Mouse (Mus musculus): ENCODE results near the gene Mapkapk3. TPM values are rescaled to one million over a fixed set of nuclear protein-coding genes. Genes with fewer than 3 reads are reported as not detected.
A peak's percentile ranks its signal among the peaks of the same experiment; 100 is the strongest.

Gene Mapkapk3
- polyA plus RNA-seq, 1 experiment from 2014 or later = 24.2 TPM

DNA sequence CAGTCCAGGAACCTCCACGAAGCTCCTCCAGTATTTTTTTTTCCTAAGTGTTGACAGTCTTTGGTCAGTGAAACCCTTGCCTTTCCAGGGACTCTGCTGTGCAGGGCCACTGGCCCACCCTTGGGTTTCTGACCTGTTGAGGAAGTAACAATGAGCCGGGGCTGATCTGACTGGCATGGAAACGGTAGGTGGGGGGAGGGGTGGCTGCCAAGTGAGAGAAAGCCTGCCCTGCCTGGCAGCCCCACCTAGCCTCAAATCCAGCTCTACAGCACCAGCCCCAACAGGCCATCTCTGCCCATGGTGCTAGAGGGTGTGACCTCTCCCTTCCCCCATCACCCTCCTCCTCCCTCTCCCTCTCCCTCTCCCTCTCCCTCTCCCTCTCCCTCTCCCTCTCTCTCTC, 4.7 kb downstream of the Mapkapk3 start:
- no peak overlapping the region for H3K4me2 ChIP-seq
- WGBS = 26% methylated on average over 3 of the region's 3 CpGs
- H3K36me3 ChIP-seq = no peaks in the 10 kb centered on the region
- H3K27me3 ChIP-seq = no peaks in the 10 kb centered on the region
- H3K4me1 ChIP-seq = peaks cover 21% of the 10 kb centered on the region
- ATAC-seq (ENCODE audit: insufficient number of reproducible peaks, low FRiP score, low TSS enrichment, low read depth) = no peak
- no peak overlapping the region for H3K27ac ChIP-seq
- no peak overlapping the region for H3K4me3 ChIP-seq
- H3K9me3 ChIP-seq = no peaks in the 10 kb centered on the region
- H3K9ac ChIP-seq = no peak overlapping the region

- no peak overlapping the region for H3K4me3 ChIP-seq
- ATAC-seq (ENCODE audit: insufficient number of reproducible peaks, low FRiP score, low TSS enrichment, low read depth) = no peak
- H3K4me2 ChIP-seq = no peak overlapping the region
- H3K4me1 ChIP-seq = peaks cover 23% of the 10 kb centered on the region
- 68% methylated on average over 9 of the region's 9 CpGs for WGBS
- H3K9me3 ChIP-seq = no peaks in the 10 kb centered on the region
- H3K36me3 ChIP-seq = no peaks in the 10 kb centered on the region
- no peak overlapping the region for H3K9ac ChIP-seq
- no peaks in the 10 kb centered on the region for H3K27me3 ChIP-seq
- H3K27ac ChIP-seq = no peak overlapping the region
These were observed 6.7 kb downstream of the Mapkapk3 start for GRCm38 (mm10) chr9:107282951-107283350.

GRCm38 (mm10) chr9:107281241-107281987, 8.3 kb downstream of the Mapkapk3 start:
- Histone ChIP-seq H3K36me3 (no peaks in the 10 kb centered on the region), H3K27ac (no peak overlapping the region), H3K9me3 (no peaks in the 10 kb centered on the region), H3K4me2 (no peak overlapping the region), H3K4me1 (peaks cover 22% of the 10 kb centered on the region), H3K27me3 (no peaks in the 10 kb centered on the region), H3K4me3 (no peak overlapping the region), H3K9ac (no peak overlapping the region)
- WGBS = 83% methylated on average over 5 of the region's 5 CpGs
- ATAC-seq (ENCODE audit: insufficient number of reproducible peaks, low FRiP score, low TSS enrichment, low read depth) = no peak

DNA sequence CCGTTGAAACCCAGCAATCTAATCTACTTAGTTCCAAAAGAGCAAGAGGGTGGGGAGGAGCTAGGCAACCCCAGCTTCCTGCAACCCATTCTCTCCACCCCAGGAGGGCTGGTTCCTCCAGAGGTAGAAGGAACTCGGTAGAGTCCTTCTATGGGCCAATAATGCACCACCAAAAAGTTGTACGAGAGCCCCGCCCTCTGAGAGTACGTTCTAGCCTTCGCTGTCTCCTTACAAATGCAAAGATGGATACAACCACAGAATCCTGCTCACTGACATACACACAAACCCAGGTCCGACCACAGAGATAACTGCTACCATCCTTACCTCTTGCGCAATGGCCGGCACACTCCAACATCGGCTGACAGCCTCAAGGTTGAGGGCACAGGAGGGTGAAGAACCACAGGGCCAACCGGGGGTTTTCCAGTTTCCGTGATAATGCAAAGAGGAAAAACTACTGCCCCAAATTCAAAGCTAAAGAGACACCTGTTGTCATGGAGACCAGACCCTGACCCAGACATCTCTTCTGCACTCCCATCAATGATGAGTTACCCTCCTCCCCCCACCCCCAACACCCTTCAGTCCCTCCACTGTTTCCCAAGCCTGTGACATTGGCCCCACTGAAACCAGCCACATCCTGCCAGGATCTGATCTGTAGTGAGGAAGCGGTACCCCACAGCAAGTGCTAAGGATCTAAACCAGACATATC, 9.2 kb downstream of the Mapkapk3 start:
- Histone ChIP-seq H3K9me3 (no peaks in the 10 kb centered on the region), H3K9ac (no peak overlapping the region), H3K4me2 (peak overlapping the region; percentile 34), H3K27me3 (no peaks in the 10 kb centered on the region), H3K27ac (peak overlapping the region; percentile 65), H3K4me1 (peaks cover 20% of the 10 kb centered on the region), H3K36me3 (no peaks in the 10 kb centered on the region), H3K4me3 (peak overlapping the region; percentile 10; the same call in 1 of the 2 replicates)
- ATAC-seq (ENCODE audit: insufficient number of reproducible peaks, low FRiP score, low TSS enrichment, low read depth) = 0 out of 2 replicates have a peak, but pooled peaks have one; percentile 28
- WGBS = 52% methylated on average over 13 of the region's 13 CpGs

DNA sequence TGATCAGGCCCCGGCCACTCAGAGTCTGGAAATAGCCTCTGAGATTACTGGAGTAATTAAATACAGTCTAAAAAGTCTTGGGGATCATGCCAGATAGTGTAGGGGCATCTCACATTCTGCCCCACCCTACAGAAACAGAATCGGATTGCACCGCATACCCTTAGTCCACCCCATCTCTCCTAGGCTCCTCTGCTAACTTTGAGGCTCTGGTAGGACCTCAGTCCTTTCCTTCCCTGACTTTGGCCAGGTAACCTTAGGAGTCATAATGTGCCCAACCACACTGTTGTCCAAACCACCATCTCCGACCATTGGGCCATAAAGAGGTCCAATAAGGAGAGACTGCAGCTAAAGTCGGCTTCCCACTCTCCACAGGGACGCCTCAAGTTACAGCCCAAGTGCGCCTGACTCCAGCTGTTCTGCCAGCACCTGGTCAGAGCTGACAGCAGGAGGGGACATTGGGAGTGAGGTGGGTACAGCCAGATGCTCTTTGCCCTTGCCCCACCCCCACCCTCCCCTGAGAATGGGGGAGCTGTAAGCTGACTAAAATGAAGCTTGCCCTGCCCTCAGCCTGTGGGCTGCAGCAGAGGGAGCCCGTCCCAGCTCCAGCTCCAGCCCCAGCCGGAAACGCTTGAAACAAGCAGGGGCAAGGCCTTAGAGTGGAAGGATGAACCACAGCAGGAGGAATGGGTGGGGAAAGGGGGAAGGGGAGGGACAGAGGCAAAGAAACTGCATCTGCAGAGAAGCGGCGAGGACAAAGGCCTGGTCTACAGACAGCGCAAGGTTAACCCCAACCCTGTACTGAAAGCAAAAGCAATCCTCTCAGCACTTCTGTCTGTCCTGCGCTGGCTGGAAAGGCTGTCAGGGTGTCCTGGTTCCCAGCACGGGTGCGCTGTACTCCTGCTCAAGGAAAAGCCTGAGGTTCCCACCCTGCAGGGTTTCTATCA, 10.0 kb downstream of the Mapkapk3 start:
- 0 out of 2 replicates have a peak, but pooled peaks have one; percentile 36 for ATAC-seq (ENCODE audit: insufficient number of reproducible peaks, low FRiP score, low TSS enrichment, low read depth)
- H3K27me3 ChIP-seq = no peaks in the 10 kb centered on the region
- 16% methylated on average over 16 of the region's 16 CpGs for WGBS
- H3K4me1 ChIP-seq = peaks cover 20% of the 10 kb centered on the region
- H3K4me3 ChIP-seq = peak overlapping the region; percentile 10; the same call in 1 of the 2 replicates
- H3K36me3 ChIP-seq = no peaks in the 10 kb centered on the region
- no peak overlapping the region for H3K9ac ChIP-seq
- peak overlapping the region; percentile 34 for H3K4me2 ChIP-seq
- no peaks in the 10 kb centered on the region for H3K9me3 ChIP-seq
- H3K27ac ChIP-seq = peak overlapping the region; percentile 65

GRCm38 (mm10) chr9:107278527-107279377, 10.9 kb downstream of the Mapkapk3 start:
- no peak overlapping the region for H3K9ac ChIP-seq
- 0 out of 2 replicates have a peak, but pooled peaks have one; percentile 5 for ATAC-seq (ENCODE audit: insufficient number of reproducible peaks, low FRiP score, low TSS enrichment, low read depth)
- 47% methylated on average over 8 of the region's 8 CpGs for whole genome bisulfite sequencing
- H3K27ac ChIP-seq = peak overlapping the region; percentile 65; the same call in 1 of the 2 replicates
- no peaks in the 10 kb centered on the region for H3K36me3 ChIP-seq
- no peaks in the 10 kb centered on the region for H3K9me3 ChIP-seq
- no peak overlapping the region for H3K4me3 ChIP-seq
- peaks cover 20% of the 10 kb centered on the region for H3K4me1 ChIP-seq
- H3K27me3 ChIP-seq = no peaks in the 10 kb centered on the region
- no peak overlapping the region for H3K4me2 ChIP-seq

DNA sequence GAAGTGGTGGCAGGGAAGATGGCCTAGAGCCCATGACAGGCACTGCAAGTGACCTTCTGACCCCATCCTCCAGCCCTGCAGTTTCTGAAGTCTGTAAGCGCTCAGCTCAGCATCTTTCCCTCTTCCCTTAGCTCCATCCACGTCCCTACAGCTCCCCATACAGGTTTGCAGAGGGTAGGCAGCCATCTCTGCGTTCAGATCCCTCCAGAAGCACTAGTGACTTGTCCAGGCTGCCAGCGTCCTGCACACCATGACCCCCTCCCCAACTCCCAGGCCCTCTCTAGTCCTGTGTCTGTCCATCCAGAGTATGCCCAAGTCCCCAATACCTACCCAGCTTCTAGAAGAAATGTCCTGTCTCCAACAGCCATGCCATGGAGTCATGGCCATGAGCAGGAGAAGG, 11.6 kb downstream of the Mapkapk3 start:
- WGBS = 65% methylated on average over 4 of the region's 4 CpGs

DNA sequence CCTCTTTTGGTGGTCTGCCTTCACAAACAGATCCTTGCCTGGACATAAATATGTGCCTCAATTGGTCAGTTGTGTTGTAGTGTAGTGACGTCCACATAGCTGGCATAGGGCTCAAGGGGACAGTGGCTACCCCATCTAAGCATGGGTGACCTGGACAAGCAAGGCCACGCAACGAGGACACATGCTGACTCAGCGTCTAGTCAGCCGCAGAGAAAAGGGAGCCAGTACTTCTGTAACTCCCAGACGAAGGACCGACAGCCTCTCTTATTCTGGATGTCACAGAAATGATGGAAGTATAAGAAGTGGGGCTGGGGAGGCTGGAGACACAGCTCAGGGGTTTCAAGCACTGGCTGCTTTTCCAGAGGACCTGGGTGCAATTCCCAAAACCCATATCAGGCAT, 12.1 kb downstream of the Mapkapk3 start:
- 81% methylated on average over 7 of the region's 7 CpGs for WGBS
- H3K27me3 ChIP-seq = no peaks in the 10 kb centered on the region
- peaks cover 20% of the 10 kb centered on the region for H3K4me1 ChIP-seq
- no peak for ATAC-seq (ENCODE audit: insufficient number of reproducible peaks, low FRiP score, low TSS enrichment, low read depth)
- no peak overlapping the region for H3K4me2 ChIP-seq
- H3K27ac ChIP-seq = no peak overlapping the region
- H3K9me3 ChIP-seq = no peaks in the 10 kb centered on the region
- H3K9ac ChIP-seq = no peak overlapping the region
- no peak overlapping the region for H3K4me3 ChIP-seq
- no peaks in the 10 kb centered on the region for H3K36me3 ChIP-seq

More for the DNA sequence above, 11.6 kb downstream of the Mapkapk3 start:
- no peaks in the 10 kb centered on the region for H3K36me3 ChIP-seq
- no peaks in the 10 kb centered on the region for H3K27me3 ChIP-seq
- H3K4me1 ChIP-seq = peaks cover 20% of the 10 kb centered on the region
- ATAC-seq (ENCODE audit: insufficient number of reproducible peaks, low FRiP score, low TSS enrichment, low read depth) = no peak
- H3K9me3 ChIP-seq = no peaks in the 10 kb centered on the region
- no peak overlapping the region for H3K4me3 ChIP-seq
- no peak overlapping the region for H3K27ac ChIP-seq
- H3K9ac ChIP-seq = no peak overlapping the region
- H3K4me2 ChIP-seq = no peak overlapping the region

DNA sequence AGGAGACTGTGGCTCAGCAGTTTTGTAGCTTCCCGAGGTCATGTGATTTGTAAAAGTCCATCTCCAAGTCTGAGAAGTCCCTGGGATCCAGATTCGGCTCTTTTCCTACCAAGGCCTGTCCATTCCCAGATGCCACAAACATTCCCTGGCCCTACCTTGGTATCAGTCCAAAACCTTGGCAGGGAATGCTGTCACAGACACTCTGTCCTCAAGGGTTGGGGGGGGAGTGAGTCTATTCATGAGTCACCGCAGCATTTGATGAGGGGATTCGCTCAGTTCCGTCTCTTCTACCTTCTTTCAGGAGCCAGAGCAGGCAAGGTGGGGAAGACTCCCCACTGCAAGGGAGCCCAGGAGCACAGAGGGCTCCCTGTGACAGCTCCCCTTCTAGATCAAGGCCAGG, 14.0 kb downstream of the Mapkapk3 start:
- WGBS = 85% methylated on average over 5 of the region's 5 CpGs
- H3K27me3 ChIP-seq = no peaks in the 10 kb centered on the region
- H3K4me1 ChIP-seq = peaks cover 20% of the 10 kb centered on the region
- no peak for ATAC-seq (ENCODE audit: insufficient number of reproducible peaks, low FRiP score, low TSS enrichment, low read depth)
- H3K9ac ChIP-seq = no peak overlapping the region
- H3K4me3 ChIP-seq = no peak overlapping the region
- H3K4me2 ChIP-seq = no peak overlapping the region
- no peaks in the 10 kb centered on the region for H3K36me3 ChIP-seq
- H3K9me3 ChIP-seq = no peaks in the 10 kb centered on the region
- no peak overlapping the region for H3K27ac ChIP-seq

GRCm38 (mm10) chr9:107274751-107275150, 14.9 kb downstream of the Mapkapk3 start:
- no peak for ATAC-seq (ENCODE audit: insufficient number of reproducible peaks, low FRiP score, low TSS enrichment, low read depth)
- H3K4me3 ChIP-seq = no peak overlapping the region
- 49% methylated on average over 6 of the region's 6 CpGs for WGBS

GRCm38 (mm10) chr9:107273184-107273583, 16.5 kb downstream of the Mapkapk3 start:
- Histone ChIP-seq H3K4me1 (no peaks in the 10 kb centered on the region; the same call in 1 of the 2 replicates), H3K27me3 (no peaks in the 10 kb centered on the region), H3K27ac (no peak overlapping the region), H3K9me3 (no peaks in the 10 kb centered on the region), H3K9ac (no peak overlapping the region), H3K4me2 (no peak overlapping the region), H3K4me3 (no peak overlapping the region), H3K36me3 (no peaks in the 10 kb centered on the region)
- no peak for ATAC-seq (ENCODE audit: insufficient number of reproducible peaks, low FRiP score, low TSS enrichment, low read depth)
- 55% methylated on average over 10 of the region's 10 CpGs for WGBS

More at GRCm38 (mm10) chr9:107274751-107275150, 14.9 kb downstream of the Mapkapk3 start:
- no peak overlapping the region for H3K27ac ChIP-seq
- no peaks in the 10 kb centered on the region for H3K9me3 ChIP-seq
- H3K9ac ChIP-seq = no peak overlapping the region
- H3K27me3 ChIP-seq = no peaks in the 10 kb centered on the region
- H3K4me1 ChIP-seq = peaks cover 12% of the 10 kb centered on the region
- no peak overlapping the region for H3K4me2 ChIP-seq
- no peaks in the 10 kb centered on the region for H3K36me3 ChIP-seq

Data from limb, embryonic 15.5 days (tissue).